Mouse (Mus musculus): ENCODE results near the gene Cspg4. TPM values are rescaled to one million over a fixed set of nuclear protein-coding genes. Genes with fewer than 3 reads are reported as not detected.
"Not testable (repeated sequence)": the region's sequence is repeated elsewhere in the genome, so short reads cannot be mapped to it uniquely, and the experiment has no call there.

Cspg4 gene
- total RNA-seq, 2 experiments from 2014 or later: 26.1 to 28.4 TPM

- DNase-seq: no peak
- intact Hi-C loops (cut with DNase I): no loop called here
Measured at GRCm38 (mm10) chr9:56886601-56887000, 21.8 kb downstream of the Cspg4 start.

GRCm38 (mm10) chr9:56887581-56887980 lies 22.7 kb downstream of the Cspg4 start:
- no peak for DNase-seq
- intact Hi-C loops (cut with DNase I): no loop called here

GRCm38 (mm10) chr9:56889817-56890216 lies 25.0 kb downstream of the Cspg4 start:
- intact Hi-C loops (cut with DNase I): loop anchor here (1.0 to 5.0 kb wide), 4 partner anchors 47 to 332 kb away; partner anchors contain the start of gene Man2c1
- peak; percentile 69 to 86 for DNase-seq

- intact Hi-C loops (cut with DNase I): loop anchor here (1.0 to 5.0 kb wide), 4 partner anchors 38 to 332 kb away; partner anchors contain the start of genes Man2c1 and Snx33
- DNase-seq: no peak
Measured at GRCm38 (mm10) chr9:56890522-56891250, 25.9 kb downstream of the Cspg4 start.

- DNase-seq: peak; percentile 65 to 76
- intact Hi-C loops (cut with DNase I): loop anchor here (1.0 to 5.0 kb wide), 4 partner anchors 37 to 331 kb away; partner anchors contain the start of genes Man2c1 and Snx33
Measured at GRCm38 (mm10) chr9:56891517-56892011, 26.7 kb downstream of the Cspg4 start.

GRCm38 (mm10) chr9:56892111-56892510 lies 27.3 kb downstream of the Cspg4 start:
- no peak for DNase-seq
- intact Hi-C loops (cut with DNase I): loop anchor here (5.0 kb wide), 3 partner anchors 155 to 330 kb away; partner anchors contain the start of gene Man2c1

DNA sequence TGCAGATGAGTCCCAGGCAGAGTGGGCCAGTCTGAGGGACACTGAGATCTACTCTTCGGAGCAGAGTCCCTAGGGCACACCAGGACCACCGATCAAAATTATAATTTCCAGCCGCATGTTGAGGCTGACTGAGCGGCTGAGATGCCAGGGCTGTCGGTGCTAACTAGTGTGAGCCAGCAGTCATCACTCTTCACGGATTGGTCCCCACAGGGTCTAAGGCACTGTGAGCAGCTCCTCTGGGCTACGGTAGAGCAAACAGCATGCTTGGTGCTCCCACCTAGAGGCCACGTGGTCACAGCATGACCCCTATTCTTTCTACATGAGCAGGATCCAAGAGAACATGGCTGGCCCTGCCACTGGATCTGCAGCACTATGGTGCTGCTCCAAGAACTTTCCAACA lies 28.5 kb downstream of the Cspg4 start:
- intact Hi-C loops (cut with DNase I): loop anchor here (5.0 kb wide), 3 partner anchors 154 to 329 kb away; partner anchors contain the start of gene Man2c1
- DNase-seq: no peak

- DNase-seq: peak; percentile 48 to 65
- intact Hi-C loops (cut with DNase I): loop anchor here (5.0 kb wide), 3 partner anchors 153 to 328 kb away; partner anchors contain the start of gene Man2c1
Measured at GRCm38 (mm10) chr9:56894006-56894405, 29.2 kb downstream of the Cspg4 start.

GRCm38 (mm10) chr9:56896779-56897178 lies 31.9 kb downstream of the Cspg4 start:
- no peak for DNase-seq
- intact Hi-C loops (cut with DNase I): no loop called here

DNA sequence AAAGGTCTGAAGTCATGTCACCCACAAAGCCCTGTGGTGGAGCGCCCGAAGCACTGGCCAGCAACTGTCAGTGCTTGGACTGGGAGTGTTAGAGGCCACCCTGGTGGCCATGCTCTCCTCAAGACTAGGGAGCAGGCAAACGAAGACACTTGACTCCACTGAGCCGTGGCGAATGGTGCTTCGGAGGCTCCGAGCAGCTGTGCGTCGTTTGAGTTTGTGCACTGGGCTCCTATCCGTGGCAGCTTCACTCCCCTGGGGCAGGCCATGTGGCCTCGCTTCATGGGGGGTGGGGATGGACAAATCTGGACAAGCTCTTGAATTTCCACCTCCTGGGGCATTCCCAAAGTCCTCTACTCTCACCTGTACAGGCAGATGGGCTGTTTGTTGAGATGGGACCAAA lies 34.6 kb downstream of the Cspg4 start:
- DNase-seq: no peak
- intact Hi-C loops (cut with DNase I): no loop called here

- no peak for DNase-seq
- intact Hi-C loops (cut with DNase I): no loop called here
Measured at GRCm38 (mm10) chr9:56900060-56900459, 35.2 kb downstream of the Cspg4 start.

DNA sequence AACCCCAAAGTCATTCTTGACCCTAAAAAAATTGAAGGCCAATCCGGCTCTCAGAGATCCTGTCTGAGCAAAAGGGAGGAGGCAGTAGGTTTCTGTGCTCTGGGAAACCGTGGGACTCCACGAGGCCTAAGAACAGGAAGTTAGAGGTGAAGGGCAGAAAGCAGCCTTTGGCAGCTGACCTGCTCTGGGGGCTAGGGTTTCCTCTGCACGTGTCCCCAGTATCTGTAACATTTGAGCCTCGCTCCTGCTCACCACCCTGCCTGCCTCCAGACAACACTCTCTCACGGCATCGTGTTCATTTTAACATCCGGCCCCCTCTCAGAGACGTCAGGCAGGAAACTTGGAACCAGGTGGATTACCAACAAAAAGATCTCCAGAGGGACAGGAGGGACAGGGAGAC lies 35.7 kb downstream of the Cspg4 start:
- DNase-seq: no peak

GRCm38 (mm10) chr9:56901187-56901586 lies 36.4 kb downstream of the Cspg4 start:
- intact Hi-C loops (cut with DNase I): no loop called here
- no peak for DNase-seq

More for the DNA sequence above, 35.7 kb downstream of the Cspg4 start:
- intact Hi-C loops (cut with DNase I): no loop called here

DNA sequence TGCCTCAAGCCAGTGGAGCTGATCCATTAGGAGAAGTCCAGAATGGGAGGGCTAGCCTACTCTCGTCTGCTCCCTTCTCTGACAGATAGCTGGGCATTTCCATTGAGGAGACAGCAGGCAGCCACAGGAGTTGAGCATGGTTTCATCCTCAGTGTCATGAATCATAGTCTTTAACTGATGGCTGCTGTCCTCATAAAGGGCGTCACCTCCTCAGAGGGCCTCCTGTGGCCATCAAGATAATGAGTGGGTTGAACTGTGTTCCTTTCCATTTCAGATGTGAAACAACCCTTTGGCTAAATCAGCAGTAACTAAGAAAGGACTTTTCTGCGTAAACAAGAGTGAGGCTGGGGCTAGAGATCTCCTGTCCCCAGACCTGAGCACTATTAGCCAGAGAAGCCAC lies 38.8 kb downstream of the Cspg4 start:
- DNase-seq: no peak
- intact Hi-C loops (cut with DNase I): no loop called here

- intact Hi-C loops (cut with DNase I): no loop called here
- DNase-seq: no peak
Measured at GRCm38 (mm10) chr9:56907549-56907948, 42.7 kb downstream of the Cspg4 start.

DNA sequence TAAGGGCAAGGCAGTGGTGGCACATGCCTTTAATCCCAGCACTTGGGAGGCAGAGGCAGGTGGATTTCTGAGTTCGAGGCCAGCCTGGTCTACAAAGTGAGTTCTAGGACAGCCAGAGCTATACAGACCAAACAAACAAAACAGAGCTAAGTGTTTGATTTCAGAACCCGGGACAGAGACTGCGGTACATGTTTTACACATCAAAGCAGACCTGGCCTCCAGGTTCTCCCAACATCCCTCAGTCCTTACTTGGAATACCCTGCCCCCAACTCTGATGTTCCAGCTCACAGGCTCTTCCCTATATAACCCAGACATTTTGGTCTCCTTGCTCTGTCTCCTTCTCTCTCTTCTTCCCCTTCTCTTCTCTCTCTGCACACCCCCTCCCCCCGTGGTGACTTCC lies 45.2 kb downstream of the Cspg4 start:
- DNase-seq; intact Hi-C loops (cut with DNase I): not testable (repeated sequence)

- intact Hi-C loops (cut with DNase I): no loop called here
Measured at GRCm38 (mm10) chr9:56911017-56911416, 46.2 kb downstream of the Cspg4 start.

DNA sequence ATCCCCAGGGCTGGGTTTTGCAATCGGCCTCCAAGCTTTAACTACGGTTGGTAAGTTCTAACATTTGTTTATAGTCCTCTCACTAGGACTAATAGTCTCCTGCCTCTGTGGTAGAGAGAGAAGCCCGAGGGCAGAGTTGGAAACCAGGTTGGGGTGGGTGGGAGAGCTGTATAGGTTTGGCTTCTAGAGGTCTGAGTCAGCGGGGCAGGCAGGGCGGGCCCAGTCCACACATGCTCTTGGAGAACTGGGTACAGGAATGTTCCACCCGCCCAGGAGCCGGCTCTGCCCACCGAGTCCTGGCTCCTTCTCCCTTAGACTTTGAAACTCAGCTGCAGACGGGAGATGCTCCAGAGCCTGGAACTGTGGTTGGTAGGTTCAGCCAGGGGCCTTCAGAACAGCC lies 49.2 kb downstream of the Cspg4 start:
- intact Hi-C loops (cut with DNase I): no loop called here
- DNase-seq: no peak

More at GRCm38 (mm10) chr9:56911017-56911416, 46.2 kb downstream of the Cspg4 start:
- DNase-seq: no peak

DNA sequence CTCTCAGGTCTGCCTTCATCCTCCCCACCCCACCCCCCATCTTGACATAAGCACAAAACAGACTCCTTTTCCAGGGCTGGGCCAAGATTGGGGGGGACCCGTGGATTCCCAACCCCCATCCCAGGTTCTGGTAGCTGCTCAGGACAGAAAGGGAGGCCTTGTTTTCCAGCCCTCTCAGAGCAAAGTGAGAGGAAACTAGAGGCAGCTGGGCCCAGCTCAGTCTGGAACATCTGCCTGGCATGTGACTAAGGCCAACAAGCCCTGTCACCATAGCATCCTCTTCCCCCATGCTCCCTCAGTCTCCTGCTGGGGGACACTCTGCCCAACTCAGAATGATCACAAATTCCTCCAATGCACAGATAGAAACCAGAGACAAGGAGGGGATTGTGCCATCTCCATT lies 50.3 kb downstream of the Cspg4 start:
- intact Hi-C loops (cut with DNase I): no loop called here
- no peak for DNase-seq

GRCm38 (mm10) chr9:56915695-56916410 lies 51.0 kb downstream of the Cspg4 start:
- peak in 1 of 2 experiments; percentile 77 for DNase-seq
- intact Hi-C loops (cut with DNase I): no loop called here

- no peak for DNase-seq
- intact Hi-C loops (cut with DNase I): no loop called here
Measured at GRCm38 (mm10) chr9:56917131-56917530, 52.3 kb downstream of the Cspg4 start.

All from heart, postnatal 14 days (tissue).